In genomic region chr11:12258411-12258810, GRCm38 (mm10) we compare ENCODE assay signal across 24 mouse cellular contexts.
A peak's percentile ranks its signal among the peaks of the same experiment; 100 is the strongest.
DNase-seq lines count a peak whose midpoint lies in the region; ATAC-seq and TF ChIP-seq lines count a peak whose summit lies in the region.
"Had no signal": no experiment of that assay in that cellular context is flagged by ENCODE, and none has a peak within 500 bp of the region (broad histone marks: within the 10 kb centered on the region; RNA-seq: fewer than 3 reads in every experiment).

No protein-coding gene starts in this region.

- H3K36me3 ChIP-seq in neural tube, embryonic 14.5 days (ENCODE audit: control insufficient read depth, insufficient read depth, low read length), result no peaks in the 10 kb centered on the region
- peaks cover 7% of the 10 kb centered on the region; the same call in 1 of the 2 replicates for H3K36me3 ChIP-seq in neural tube, embryonic 15.5 days
- no peaks in the 10 kb centered on the region for H3K36me3 ChIP-seq in lung, postnatal 0 days (ENCODE audit: insufficient read depth, low read length)
- H3K36me3 ChIP-seq: forebrain, embryonic 10.5 days; heart, embryonic 10.5 days; hindbrain, embryonic 12.5 days had no signal

- H3K27ac ChIP-seq in neural tube, embryonic 14.5 days (ENCODE audit: low read depth, low read length), result no peak overlapping the region
- H3K27ac ChIP-seq in neural tube, embryonic 15.5 days (replicated peaks), result no peak overlapping the region
- H3K27ac ChIP-seq in lung, postnatal 0 days (ENCODE audit: low read length), result no peak overlapping the region
- H3K27ac ChIP-seq: forebrain, embryonic 10.5 days; heart, adult 2 months; heart, embryonic 10.5 days; heart, embryonic 13.5 days; hindbrain, embryonic 12.5 days had no signal

- 42% methylated on average over 2 of the region's 2 CpGs for WGBS in neural tube, embryonic 14.5 days
- WGBS in neural tube, embryonic 15.5 days, result 39% methylated on average over 2 of the region's 2 CpGs
- WGBS in lung, postnatal 0 days, result 68% methylated on average over 2 of the region's 2 CpGs

- no peak for TF ChIP-seq EP300 in lung, postnatal 0 days (IDR thresholded peaks at IDR 0.05)

- no peak for TF ChIP-seq CTCF in lung, postnatal 0 days (IDR thresholded peaks at IDR 0.05)

- H3K9ac ChIP-seq in neural tube, embryonic 14.5 days (replicated peaks; ENCODE audit: low read depth, low read length), result no peak overlapping the region
- no peak overlapping the region for H3K9ac ChIP-seq in neural tube, embryonic 15.5 days (replicated peaks)
- H3K9ac ChIP-seq in lung, postnatal 0 days (replicated peaks; ENCODE audit: low read depth), result no peak overlapping the region
- H3K9ac ChIP-seq: heart, embryonic 13.5 days; hindbrain, embryonic 12.5 days had no signal

- DNase-seq in frontal cortex, adult 2 months (ENCODE audit: extremely low spot score in 1 of 2, low spot score in 1 of 2), result no peak
- peak; percentile 59 for DNase-seq in retina, embryonic 14.5 days (ENCODE audit: low spot score)
- no peak for DNase-seq in lung, postnatal 0 days (ENCODE audit: low spot score)
- DNase-seq: adrenal gland, adult 8-10 months; adrenal gland, postnatal 25 days; cerebellum, adult 18-20 months; cerebellum, adult 9-10 months; cerebellum, postnatal 14 days; gastrocnemius, postnatal 10 days; gastrocnemius, postnatal 36 days; heart, adult 2 months; heart, postnatal 14 days had no signal

- no peak overlapping the region for H3K4me3 ChIP-seq in neural tube, embryonic 14.5 days (ENCODE audit: low read depth, low read length)
- H3K4me3 ChIP-seq in neural tube, embryonic 15.5 days (replicated peaks), result no peak overlapping the region
- no peak overlapping the region for H3K4me3 ChIP-seq in lung, postnatal 0 days (ENCODE audit: low read depth, low read length)
- H3K4me3 ChIP-seq: forebrain, embryonic 10.5 days; heart, adult 2 months; heart, embryonic 10.5 days; heart, embryonic 13.5 days; hindbrain, embryonic 12.5 days had no signal

- H3K4me2 ChIP-seq in neural tube, embryonic 14.5 days (ENCODE audit: low read depth, low read length), result no peak overlapping the region
- H3K4me2 ChIP-seq in neural tube, embryonic 15.5 days, result no peak overlapping the region
- no peak overlapping the region for H3K4me2 ChIP-seq in lung, postnatal 0 days (replicated peaks; ENCODE audit: low read depth, low read length)
- H3K4me2 ChIP-seq: heart, embryonic 13.5 days; hindbrain, embryonic 12.5 days had no signal

- no peaks in the 10 kb centered on the region for H3K27me3 ChIP-seq in neural tube, embryonic 14.5 days (ENCODE audit: control insufficient read depth, insufficient read depth, low read length)
- no peaks in the 10 kb centered on the region for H3K27me3 ChIP-seq in neural tube, embryonic 15.5 days (replicated peaks)
- H3K27me3 ChIP-seq in lung, postnatal 0 days (replicated peaks; ENCODE audit: insufficient read depth, low read length), result no peaks in the 10 kb centered on the region
- H3K27me3 ChIP-seq: heart, embryonic 13.5 days; hindbrain, embryonic 12.5 days had no signal

- 0 out of 2 replicates have a peak, but pooled peaks have one; percentile 11 for ATAC-seq in frontal cortex, adult (ENCODE audit: low TSS enrichment)
- ATAC-seq in neural tube, embryonic 14.5 days (ENCODE audit: low read depth), result 0 out of 2 replicates have a peak, but pooled peaks have one; percentile 44
- ATAC-seq in neural tube, embryonic 15.5 days (ENCODE audit: low FRiP score), result no peak
- ATAC-seq in lung, postnatal 0 days, result no peak
- ATAC-seq: activated CD4-positive, CD25-positive, alpha-beta regulatory T cell, adult 4 months; CD4-positive, CD25-positive, alpha-beta regulatory T cell, adult 4 months; forebrain, embryonic 16.5 days; inflammation-experienced regulatory T-cells, adult 6 months; intestine, embryonic 16.5 days had no signal

- H3K9me3 ChIP-seq in neural tube, embryonic 14.5 days (ENCODE audit: control insufficient read depth, low read length), result no peaks in the 10 kb centered on the region
- H3K9me3 ChIP-seq in neural tube, embryonic 15.5 days (replicated peaks), result no peaks in the 10 kb centered on the region
- no peaks in the 10 kb centered on the region for H3K9me3 ChIP-seq in lung, postnatal 0 days (ENCODE audit: low read length)
- H3K9me3 ChIP-seq: forebrain, embryonic 10.5 days; heart, embryonic 10.5 days; heart, embryonic 13.5 days; hindbrain, embryonic 12.5 days had no signal

- no peaks in the 10 kb centered on the region for H3K4me1 ChIP-seq in neural tube, embryonic 14.5 days (ENCODE audit: control insufficient read depth, insufficient read depth, low read length)
- H3K4me1 ChIP-seq in neural tube, embryonic 15.5 days, result peaks cover 4% of the 10 kb centered on the region
- no peaks in the 10 kb centered on the region for H3K4me1 ChIP-seq in lung, postnatal 0 days (ENCODE audit: insufficient read depth, low read depth, low read length)
- H3K4me1 ChIP-seq: heart, embryonic 10.5 days; hindbrain, embryonic 12.5 days had no signal

Comparison
In these comparisons a context has a peak if more than half of its experiments do, and no peak if none do; other contexts are left out.
1. ATAC-seq: peak in frontal cortex, adult (single experiment) and neural tube, embryonic 14.5 days (single experiment); none in neural tube, embryonic 15.5 days (single experiment) and lung, postnatal 0 days (single experiment).